Mouse (Mus musculus) 3T3-L1 (cell line): ENCODE results near the gene Ciz1.
"Not testable (repeated sequence)": the region's sequence is repeated elsewhere in the genome, so short reads cannot be mapped to it uniquely, and the experiment has no call there.

ENCODE experiments used
- DNase-seq: peaks from one replicate; pipeline ENCODE4 v3.0.0-alpha.2; 2015; ENCODE audit warnings: low read depth, low spot score

Ciz1 gene

DNA sequence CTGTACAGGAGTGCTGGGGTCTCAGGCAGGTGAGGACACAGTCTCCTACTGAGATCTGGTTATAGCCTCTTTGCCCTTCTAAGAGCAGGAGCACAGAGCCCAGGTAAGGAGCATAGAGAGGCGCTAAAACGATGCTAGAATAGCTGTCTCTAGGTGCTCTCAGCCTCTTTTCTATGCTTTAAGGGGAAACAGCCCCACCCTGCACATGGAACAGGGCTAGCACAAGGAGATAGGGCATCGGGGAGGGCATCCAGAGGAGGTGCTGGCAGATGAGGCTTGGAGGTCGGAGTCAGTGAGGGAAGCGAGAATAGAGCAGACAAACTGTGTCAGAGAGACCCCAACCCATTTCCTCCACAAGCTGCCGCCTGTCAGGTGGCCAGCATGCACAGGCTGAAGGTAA, 5.1 kb upstream of the Ciz1 start:
- DNase-seq, result no peak

DNA sequence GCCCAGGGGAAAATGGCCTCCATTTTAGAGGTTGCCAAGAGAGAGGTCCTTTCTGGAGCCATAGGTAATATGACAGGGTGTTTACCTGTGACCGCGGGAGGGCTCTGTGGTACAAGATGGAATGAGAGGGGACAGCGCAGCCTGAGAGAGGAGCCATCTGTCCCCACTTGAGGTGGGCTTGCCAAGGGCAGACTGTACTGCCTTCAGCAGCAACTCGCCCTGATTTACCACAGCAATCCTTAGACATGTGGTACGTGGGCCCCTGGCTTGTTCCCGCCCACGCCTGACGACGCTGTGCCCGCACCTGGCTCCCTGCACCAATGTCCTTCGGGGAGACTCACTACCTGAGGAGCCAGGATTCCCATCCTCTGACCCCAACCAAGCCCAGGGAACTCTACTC, 3.8 kb upstream of the Ciz1 start:
- DNase-seq, result no peak

DNA sequence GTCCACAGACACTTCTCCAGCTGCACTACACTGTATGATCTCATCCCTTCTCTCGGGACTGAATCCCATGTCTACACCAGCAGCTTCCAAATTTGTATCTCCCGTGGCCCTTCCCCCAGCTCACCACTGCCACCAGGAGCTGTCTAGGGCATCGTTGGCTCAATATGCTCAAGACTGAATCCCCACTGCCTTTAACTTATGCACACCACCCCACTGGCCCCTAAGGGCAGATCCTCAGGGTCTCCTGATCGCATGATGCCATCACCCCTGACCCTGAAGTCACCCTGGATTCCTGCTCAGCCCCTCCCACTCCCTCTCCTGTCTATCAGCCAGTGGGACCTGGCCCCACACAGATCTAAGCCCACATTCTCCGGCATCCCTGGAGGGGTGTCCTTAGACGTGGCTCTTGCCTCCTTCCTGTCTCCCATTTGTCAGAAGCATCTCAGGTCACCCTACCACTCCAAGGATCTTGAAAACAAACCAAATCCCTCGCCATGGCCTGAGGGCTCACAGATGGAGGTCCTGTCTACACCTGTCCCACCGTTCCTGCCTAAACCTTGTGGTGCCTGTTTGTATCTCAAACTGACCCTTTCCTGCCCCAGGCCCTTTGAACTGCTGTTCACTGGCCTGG, 2.4 kb upstream of the Ciz1 start:
- no peak for DNase-seq

DNA sequence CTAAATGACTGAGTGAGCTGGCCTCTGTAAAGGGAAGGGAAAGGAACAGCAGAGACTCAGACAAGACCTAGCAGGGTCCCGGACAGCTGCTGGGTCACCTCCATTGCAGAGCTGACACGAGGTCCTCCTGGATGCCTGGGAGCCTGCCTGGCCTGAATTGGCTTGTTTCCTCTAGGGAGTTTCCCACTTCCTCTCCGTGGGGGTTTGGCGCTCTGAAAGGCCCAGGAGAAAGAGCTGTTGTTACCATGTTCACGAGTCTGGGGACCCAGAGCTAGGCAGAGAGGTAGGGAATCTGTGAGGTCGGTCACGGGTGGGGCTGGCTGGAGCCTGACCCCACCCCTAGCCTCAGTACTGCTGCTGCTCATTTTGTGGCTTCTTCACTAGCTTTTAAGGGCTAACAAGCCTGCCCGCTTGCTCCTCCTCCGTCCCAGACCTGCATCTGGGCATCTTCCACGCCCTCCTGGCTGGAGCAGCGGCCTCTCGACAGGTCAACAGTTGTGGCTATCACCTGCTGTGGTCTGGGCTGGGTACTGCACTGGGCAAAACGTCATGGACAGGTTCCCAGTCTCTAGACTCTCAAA, 1.6 kb upstream of the Ciz1 start:
- DNase-seq, result peak; percentile 31

DNA sequence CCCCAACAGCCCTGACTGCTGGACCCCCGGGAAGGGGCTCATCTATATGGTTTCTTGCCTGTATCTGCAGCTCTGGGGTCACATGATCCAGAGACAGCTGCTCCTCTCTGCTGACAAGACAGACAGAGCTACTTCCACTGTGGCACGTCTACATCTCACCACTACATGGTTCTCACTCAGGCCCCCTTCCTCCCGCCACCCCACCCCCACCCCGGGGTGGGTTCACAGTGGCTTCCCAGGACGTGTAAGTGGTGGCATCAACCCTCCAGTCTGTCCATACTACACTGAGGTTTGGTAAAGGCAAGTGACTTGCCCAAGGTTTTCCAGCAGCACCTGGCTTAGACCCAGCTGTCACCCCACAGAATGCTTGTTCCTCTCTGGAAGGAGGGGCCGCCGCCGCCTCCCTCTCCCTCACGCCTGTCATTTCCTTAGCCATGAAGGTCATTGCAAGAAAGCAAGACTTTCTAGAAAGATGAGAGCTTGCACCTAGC, 611 bp upstream of the Ciz1 start:
- DNase-seq, result no peak

DNA sequence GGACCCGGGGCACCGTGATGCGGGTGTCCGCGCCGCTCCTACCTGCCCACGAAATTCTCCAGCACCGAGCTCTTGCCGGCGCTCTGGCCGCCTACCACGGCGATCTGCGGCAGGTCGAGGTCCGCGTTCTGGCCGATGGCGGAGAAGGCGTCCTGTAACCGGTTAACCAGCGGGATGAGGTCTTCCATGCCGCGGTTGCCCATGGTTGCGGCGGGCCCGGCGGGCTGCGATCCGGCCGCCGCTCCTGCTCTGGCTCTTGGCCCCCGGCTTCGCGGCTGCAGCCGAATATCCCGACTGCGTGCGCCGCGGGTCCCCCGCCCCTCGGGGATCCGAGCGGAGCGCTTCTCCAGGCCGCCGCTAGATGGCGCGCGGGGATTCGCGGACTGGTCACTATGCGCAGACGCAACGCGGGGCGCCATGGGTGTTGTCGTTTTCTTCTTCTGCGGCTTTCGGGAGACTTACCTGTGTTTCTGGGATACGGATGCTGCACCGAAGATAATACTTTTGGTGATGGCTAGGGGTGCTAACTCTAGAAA, 948 bp downstream of the Ciz1 start, which contains the start of gene Dnm1:
Dnm1 (minus strand) TSS at position 332 of the 536 bp plus-strand sequence.
- peak; percentile 88 for DNase-seq

DNA sequence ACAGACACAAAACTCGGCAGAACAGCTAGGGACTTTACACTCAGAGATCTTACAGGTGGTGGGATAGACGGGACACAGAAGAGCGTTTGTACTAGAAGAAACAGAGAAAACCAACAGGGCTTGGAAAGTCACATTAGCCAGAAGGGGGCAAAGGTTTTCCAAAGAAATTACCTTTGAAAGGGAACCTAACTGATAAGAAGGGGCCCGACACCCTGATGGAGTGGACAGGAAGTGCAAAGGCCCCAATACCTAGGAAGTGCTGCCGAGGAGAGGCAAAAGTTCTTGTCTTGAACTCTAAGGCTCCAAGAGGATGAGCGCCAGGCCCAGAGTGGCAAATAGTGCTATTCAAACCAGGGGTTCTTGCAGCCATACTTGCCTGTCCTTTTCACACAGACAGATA, 1.7 kb downstream of the Ciz1 start:
- DNase-seq, result no peak

DNA sequence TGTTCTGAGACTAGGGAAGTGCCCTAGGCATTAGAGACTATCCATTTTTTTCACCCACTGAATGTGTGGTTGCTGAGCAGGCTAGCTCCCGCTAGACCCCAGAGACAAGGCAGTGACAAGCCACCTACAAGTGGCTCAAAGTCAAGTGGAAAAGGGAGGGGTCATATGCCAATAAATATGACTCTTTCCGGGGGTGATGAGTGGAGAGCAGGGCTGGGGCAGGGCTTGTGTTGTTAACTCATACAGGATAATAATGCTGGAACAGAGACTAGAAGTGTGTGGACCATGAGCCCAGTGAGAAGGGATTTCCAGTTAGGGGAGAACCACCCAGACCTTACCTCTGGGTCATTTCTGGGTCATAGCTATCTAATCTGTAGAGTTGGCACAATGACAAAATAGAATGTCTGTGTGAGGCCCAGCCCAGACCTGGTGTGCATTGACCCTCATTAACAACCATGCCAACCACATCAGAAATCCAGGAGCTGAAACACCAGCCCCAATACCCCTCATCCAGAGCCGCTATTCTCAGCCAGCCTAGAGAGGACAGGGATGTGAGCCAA, 2.3 kb downstream of the Ciz1 start:
- DNase-seq, result no peak

DNA sequence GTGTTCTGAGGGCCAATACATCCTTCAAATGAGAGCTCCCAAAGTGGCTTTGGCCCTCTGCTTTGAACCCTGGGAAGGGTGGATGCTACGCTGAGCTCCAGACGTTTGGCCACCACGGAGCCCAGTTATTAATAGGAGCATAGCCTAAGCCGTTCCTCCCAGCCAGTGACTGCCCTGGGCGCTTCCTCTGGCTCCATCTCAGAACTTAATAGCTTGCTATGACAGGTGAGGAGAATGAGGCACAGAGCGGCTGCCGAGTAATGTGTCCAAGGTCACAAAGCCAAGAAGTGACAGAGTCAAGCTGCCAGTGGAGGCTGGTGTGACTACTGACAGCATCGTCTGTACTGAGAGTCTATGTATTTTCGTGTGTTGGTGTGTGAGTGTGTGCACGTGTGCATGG, 4.1 kb downstream of the Ciz1 start:
- no peak for DNase-seq

DNA sequence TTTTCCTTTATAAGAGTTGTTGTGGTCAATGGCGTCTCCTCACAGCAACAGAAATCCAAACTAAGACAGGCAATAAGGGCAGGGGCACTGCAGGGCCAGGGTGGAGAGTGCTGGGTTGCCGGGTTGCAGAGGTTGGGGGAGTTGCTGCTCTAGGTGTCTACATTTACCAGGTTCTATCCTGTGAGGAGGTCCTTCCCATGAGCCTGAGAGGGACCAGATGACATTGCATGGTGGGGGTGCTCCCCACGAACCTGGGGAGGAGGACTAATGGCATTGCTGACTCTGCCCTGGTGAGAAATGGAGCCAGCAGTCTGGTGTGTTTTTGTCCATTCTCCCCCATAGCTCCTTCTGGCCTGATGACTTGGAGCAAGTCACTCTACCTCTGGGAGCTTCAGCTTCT, 5.6 kb downstream of the Ciz1 start:
- DNase-seq, result no peak

DNA sequence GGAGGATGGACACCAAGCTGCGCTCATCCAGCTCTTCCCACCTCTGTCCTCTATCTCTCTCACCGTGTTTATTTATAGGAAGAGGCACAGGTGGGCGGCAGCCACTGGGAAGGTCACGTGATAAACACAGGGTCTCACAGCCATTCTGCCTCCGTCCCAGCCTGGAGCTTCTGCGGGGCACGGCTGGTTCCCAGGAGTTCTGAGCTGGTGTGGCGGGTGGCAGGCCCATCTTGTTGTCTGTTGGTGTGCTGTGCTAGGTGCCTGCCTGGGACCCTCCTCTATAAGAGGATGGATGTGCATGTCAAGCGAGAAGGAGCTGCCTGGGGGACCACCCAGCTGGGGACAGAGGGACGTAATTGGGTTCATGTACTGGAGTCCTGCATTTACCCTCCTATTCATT, 6.3 kb downstream of the Ciz1 start:
- no peak for DNase-seq

DNA sequence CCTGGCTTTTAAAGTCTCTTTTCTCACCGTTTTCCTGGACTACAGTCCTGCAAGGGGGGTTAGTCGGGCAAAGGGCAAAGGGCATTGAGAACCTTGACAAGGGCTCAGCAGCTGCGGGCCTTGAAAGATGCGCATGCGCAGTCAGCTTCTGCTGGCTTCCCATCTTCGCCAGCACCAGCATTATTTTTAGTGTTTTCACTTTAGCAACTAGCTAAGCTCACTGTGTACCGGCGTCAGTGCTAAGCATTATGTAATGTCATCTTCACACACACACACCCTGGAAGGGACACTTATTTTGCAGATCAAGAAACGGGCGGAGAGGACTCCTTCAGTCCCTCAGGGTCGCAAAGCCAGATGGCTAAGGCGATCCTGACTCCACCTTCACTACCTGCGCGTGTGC, 8.6 kb downstream of the Ciz1 start:
- peak; percentile 84 for DNase-seq

DNA sequence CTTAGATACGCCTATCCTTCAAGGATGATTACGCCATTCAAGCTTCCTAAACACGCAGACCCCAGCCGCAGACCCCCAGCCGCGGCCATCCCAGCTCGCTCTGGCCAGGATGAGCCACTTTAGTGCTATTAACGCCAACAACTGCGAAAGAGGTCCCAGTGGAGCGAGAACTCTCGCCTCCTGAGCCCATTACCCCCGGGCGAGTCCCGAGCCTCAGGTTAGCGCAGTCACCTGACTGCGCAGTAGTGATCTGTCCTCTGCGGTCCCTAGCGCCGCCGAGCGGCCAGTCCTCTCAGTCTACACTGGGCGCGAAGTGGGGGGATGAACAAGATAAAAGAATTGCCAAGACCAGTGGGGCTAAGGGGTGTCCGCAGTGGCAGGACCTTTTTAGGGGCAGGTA, 9.3 kb downstream of the Ciz1 start:
- DNase-seq, result peak; percentile 63

DNA sequence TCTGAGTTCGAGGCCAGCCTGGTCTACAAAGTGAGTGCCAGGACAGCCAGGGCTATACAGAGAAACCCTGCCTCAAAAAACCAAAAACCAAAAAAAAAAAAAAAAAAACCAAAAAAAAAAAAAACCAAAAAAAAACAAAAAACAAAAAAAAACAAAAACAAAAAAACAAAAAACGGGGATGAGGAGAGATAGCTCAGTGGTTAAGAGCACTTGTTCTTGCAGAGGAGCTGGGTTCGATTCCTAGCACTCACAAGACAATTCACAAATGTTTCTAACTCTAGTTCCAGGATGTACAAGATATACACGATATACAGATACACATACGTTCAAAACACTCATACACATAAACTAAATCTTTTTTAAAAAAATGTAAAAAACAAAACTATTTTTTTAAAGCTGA, 10.1 kb downstream of the Ciz1 start:
- not testable (repeated sequence) for DNase-seq

DNA sequence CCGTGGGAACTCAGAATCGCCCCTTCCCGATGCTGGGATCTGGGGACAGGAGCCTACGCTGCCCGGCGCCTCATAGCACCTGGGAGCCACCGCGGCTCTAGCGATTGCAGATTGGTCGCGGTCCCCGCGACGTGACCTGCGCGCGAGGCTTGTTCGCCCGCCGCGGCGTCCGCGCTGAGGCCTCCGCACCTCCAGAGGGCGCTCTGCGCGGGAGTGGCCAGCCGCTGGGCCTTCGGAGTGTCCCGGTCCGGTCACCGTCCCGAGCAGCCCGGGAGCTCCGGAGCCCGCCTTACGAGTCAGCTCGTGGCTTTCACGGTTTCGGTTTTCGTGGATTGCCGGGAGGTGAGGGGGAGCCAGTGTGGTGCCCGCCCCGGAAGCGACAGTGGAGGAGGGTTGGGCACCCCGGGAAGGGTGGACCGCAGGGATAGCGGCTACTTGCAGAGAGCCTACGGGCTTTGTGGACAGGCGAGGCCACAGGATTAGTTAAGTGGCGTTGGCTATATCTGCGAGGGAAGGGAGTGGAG, 10.8 kb downstream of the Ciz1 start:
- DNase-seq, result peak; percentile 85

DNA sequence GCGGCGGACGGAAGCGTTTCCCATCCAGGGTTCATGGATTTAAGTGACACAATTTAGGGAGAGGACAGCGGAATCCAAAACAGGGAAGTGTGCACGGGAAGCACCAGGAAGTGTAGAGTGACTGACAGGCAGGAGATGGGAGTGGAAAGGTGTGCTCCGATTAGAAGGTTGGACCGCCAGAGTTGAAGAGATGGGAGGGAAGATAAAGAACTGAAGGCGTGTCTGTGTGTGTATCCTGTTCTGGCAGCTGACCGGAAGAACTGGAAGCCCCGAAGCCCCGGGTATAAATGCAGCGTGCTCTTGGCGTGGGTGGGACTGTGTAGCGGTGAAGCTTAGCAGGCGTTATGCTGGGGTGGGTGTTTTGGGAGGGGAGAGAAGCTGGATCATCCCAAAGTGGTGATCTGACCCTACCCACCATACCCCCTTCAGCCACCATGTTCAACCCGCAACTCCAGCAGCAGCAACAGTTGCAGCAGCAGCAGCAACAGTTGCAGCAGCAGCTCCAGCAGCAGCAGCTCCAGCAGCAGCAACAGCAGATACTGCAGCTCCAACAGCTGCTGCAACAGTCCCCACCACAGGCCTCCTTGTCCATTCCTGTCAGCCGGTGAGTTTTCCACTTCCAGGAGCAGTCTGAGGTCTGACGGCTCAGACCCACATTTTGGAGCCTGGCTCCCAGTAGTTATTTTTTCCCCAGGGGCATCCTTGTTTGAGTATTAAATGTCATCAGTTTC, 11.4 kb downstream of the Ciz1 start:
- peak; percentile 89 for DNase-seq

DNA sequence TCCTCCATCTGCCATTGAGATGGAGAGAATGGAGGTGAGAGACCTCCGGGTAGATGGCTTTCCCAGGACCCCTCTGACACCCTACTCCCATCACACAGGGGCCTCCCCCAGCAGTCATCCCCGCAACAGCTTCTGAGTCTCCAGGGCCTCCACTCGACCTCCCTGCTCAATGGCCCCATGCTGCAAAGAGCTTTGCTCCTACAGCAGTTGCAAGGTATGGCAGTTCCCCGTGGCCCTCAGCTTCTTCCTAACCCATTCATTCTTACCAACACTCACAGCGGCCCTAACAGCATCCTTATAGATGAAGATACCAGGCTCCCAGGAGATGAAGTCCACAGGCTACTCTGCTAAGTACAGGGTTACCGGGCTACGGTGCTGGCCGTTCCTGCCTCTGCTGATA, 12.0 kb downstream of the Ciz1 start:
- no peak for DNase-seq

DNA sequence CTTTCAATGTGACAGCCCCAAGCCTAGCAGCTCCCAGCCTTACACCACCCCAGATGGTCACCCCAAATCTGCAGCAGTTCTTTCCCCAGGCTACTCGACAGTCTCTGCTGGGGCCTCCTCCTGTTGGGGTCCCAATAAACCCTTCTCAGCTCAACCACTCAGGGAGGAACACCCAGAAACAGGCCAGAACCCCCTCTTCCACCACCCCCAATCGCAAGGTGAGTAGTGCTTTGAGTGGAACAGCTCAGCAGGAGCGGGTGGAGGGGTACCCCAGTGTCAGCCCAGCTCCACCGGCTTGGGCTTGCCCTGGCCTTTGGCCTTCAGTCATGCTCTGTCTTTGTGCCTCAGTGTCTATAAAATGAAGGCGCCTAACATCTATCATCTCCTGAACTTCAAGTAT, 15.2 kb downstream of the Ciz1 start:
- no peak for DNase-seq

DNA sequence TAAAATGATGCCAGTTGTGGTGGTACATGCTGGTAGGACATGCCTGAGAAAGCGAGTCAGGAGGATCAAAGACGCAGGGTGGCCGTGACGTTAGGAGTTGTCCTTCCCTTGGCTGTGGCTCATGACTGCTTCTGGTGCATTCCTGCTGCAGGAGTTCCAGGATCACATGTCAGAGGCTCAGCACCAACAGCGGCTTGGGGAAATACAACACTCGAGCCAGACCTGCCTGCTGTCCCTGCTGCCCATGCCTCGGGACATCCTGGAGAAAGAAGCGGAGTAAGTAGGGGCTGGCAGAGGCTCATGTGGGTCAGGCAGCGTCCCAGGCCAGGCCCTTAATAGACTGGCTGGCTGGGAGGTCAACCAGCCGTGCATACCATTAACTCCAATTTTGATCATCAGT, 22.1 kb downstream of the Ciz1 start:
- no peak for DNase-seq

DNA sequence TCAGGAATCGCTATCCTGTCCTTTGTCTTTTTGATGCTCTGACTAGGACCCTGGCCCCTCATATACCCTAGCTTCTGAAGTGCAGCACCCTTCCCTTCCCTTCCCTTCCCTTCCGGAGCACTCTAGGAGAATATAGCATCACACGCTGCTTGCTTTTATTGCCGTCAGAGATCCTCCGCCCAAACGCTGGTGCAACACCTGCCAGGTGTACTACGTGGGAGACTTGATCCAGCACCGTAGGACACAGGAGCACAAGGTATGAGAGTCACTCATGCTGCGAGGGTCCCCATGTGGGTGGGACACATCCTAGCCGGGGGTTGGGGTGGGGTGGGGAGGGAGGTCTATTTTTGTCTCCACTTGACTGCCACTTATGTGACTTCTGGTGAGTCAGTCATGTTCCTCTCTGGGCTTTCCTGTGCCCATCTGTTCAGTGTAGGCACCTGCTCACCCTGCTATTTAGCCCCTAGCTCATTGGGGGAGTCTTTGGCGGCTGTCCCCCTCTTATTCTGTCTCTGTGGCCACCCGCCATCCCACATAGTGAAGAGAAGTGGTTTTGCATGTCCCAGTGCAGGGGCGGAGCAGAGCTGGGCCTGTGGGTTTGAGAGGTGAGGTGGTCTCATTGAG, 23.3 kb downstream of the Ciz1 start:
- DNase-seq, result no peak

DNA sequence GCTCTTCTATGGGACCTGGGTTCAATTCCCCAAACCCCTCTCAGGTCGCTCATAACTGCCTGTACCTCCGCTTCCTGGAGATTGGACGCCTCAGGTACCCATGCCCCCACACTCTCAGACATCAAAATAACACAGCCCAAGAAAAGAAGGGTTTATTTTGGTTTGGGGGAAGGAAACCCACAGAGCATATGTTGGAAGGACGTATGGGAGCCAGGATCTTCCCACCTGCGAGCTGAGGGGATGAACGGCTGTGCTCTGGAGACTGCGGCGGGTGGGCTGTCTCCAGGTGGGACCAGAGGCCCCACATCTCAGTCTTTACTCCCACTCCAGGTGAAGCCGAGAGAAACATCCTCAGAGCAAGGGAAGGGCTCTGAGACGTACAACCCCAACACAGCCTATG, 24.8 kb downstream of the Ciz1 start:
- no peak for DNase-seq

DNA sequence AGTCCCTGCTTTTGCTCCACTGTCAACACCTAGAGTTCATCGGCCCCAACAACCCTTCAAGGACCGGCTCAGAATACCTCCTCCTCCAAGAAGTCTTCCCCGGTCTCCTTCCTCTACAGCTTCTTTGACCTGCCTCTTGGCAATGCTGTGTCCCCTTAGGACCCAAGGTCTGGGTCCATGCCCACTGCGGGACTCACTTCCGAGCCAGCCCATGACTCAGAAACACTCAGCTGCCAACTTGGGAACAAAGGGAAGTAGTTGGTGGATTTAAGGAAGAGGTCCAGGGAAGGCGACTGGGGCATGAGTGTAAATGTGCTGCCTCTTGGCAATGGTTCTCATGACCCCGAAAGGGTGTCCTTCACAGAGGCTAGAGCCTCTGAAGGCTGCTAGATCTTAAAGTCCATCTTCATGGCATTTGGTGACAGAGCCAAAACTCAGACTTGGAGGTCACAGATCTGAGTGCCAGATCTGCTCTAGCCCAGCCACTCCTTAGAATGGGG, 27.9 kb downstream of the Ciz1 start:
- DNase-seq, result peak; percentile 59
